Mouse (Mus musculus): ENCODE measurements at regions not wholly inside any gene's neighbourhood (a gene's known extent, or its start where the extent isn't known, plus 50 kb on each side); places are given as distances from the start of the nearest gene placed in this dataset.

DNA sequence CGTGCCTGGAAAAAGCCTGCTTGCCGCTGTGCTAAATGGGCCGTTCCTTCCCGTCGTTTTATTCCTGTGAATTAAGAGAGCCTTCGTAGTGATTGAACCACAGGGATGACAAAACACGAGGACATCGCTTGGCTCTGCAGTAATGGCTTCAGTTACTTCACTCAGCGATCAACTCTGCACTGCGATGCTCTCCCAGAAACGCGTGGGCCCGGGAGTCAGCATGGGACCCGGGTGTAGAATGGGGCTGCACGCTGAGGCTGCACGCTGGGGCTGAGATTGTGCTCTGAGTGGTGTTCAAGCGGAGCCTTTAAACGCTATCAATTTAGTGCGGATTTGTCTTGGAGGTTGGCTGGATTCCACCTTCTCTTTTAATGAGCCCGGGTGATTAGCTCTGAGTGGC lies 237.1 kb downstream of the Gpat3 start:
- Histone ChIP-seq H3K79me2 (replicated peaks; ENCODE audit: control insufficient read depth, insufficient read depth, low read length) (no peaks in the 10 kb centered on the region), H3K4me1 (ENCODE audit: control insufficient read depth, insufficient read depth, low read length) (no peaks in the 10 kb centered on the region), H3K27ac (no peak overlapping the region), H3K27me3 (ENCODE audit: control insufficient read depth, insufficient read depth, low read length) (no peaks in the 10 kb centered on the region), H3K9ac (ENCODE audit: low read depth, low read length) (no peak overlapping the region), H3K4me3 (no peak overlapping the region), H3K36me3 (ENCODE audit: control insufficient read depth, insufficient read depth, low read length) (no peaks in the 10 kb centered on the region)
- intact Hi-C loops (cut with DNase I), result no loop called here
- TF ChIP-seq POLR2A (IDR thresholded peaks at IDR 0.05; ENCODE audit: insufficient read depth, low read depth, low read length) (no peak), CTCF (IDR thresholded peaks at IDR 0.05) (no peak), EP300 (IDR thresholded peaks at IDR 0.05; ENCODE audit: insufficient read depth, low read depth, low read length) (no peak)
- WGBS, result 78% methylated on average over 20 of the region's 20 CpGs
- no peak for DNase-seq

DNA sequence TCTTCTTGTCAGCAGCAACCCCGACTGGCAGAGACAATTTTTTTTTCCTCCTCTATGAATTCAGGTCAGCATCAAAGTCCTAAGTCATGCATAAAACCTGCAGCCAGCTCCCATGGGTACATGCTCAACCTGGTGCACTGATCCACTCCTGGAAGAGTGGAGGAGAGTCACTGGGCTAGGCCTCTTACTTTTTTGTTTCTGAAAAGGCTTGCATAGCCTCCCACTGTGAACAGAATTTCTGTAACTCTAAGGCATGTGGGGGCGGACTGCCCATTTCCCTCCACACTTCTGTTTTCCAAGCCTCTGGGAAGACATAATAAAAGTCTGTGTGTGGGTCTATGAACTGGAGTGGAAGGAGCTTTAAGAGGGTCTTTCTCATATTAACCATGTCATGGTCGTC lies 218.8 kb downstream of the Gpat3 start:
- no peaks in the 10 kb centered on the region for H3K4me1 ChIP-seq (ENCODE audit: control insufficient read depth, insufficient read depth, low read length)
- WGBS, result 70% methylated on average over 3 of the region's 3 CpGs

DNA sequence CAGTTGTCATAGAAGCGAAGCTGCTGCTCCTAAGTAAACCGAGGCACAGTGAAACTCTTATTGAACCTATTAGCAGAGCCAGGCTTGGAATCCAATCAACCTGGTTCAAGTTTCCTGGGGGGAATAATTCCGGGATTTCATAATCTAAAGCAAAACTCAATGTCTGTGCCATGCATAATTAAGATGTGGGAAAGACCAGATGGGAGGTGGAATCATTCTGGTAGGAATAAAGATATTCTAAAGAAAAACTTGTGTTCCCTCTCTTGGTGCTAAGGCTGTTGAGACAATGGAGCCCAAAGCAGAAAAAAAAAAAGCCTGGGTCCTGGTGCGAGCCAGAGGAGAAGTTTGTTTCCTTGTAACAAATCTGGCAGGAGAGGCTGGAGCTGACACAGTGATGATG lies 217.7 kb downstream of the Gpat3 start:
- WGBS, result 85% methylated on average over 4 of the region's 4 CpGs
- no peak for DNase-seq
- Histone ChIP-seq H3K9ac (ENCODE audit: low read depth, low read length) (no peak overlapping the region), H3K36me3 (ENCODE audit: control insufficient read depth, insufficient read depth, low read length) (no peaks in the 10 kb centered on the region), H3K27ac (no peak overlapping the region), H3K4me3 (no peak overlapping the region), H3K27me3 (ENCODE audit: control insufficient read depth, insufficient read depth, low read length) (no peaks in the 10 kb centered on the region), H3K4me1 (ENCODE audit: control insufficient read depth, insufficient read depth, low read length) (no peaks in the 10 kb centered on the region), H3K79me2 (replicated peaks; ENCODE audit: control insufficient read depth, insufficient read depth, low read length) (no peaks in the 10 kb centered on the region)
- intact Hi-C loops (cut with DNase I), result no loop called here
- TF ChIP-seq POLR2A (IDR thresholded peaks at IDR 0.05; ENCODE audit: insufficient read depth, low read depth, low read length) (no peak), CTCF (IDR thresholded peaks at IDR 0.05) (no peak), EP300 (IDR thresholded peaks at IDR 0.05; ENCODE audit: insufficient read depth, low read depth, low read length) (no peak)

More for the DNA sequence above, 218.8 kb downstream of the Gpat3 start:
- Histone ChIP-seq H3K4me3 (no peak overlapping the region), H3K9ac (ENCODE audit: low read depth, low read length) (no peak overlapping the region), H3K79me2 (replicated peaks; ENCODE audit: control insufficient read depth, insufficient read depth, low read length) (no peaks in the 10 kb centered on the region), H3K27ac (no peak overlapping the region), H3K36me3 (ENCODE audit: control insufficient read depth, insufficient read depth, low read length) (no peaks in the 10 kb centered on the region), H3K27me3 (ENCODE audit: control insufficient read depth, insufficient read depth, low read length) (no peaks in the 10 kb centered on the region)
- intact Hi-C loops (cut with DNase I), result no loop called here
- no peak for DNase-seq
- no peak for TF ChIP-seq EP300 (IDR thresholded peaks at IDR 0.05; ENCODE audit: insufficient read depth, low read depth, low read length)
- no peak for TF ChIP-seq CTCF (IDR thresholded peaks at IDR 0.05)
- no peak for TF ChIP-seq POLR2A (IDR thresholded peaks at IDR 0.05; ENCODE audit: insufficient read depth, low read depth, low read length)

DNA sequence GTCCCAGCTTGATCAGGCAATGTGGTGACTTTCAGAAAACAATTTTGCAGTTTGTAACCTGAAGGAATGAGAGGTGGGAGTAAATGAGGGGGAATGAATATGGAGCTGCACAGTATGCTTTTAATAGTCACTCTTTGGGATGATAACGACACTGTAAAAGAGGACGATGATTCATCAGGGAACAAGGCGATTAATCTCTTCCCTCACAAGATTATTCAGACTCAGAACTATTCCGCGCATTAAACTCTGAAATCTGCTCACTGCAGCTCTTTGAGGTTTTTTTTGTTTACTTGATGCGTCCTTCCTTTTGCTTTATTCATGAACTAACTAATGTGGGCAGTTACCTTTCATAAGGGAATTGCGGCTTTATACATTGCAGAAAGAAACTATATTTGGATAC lies 206.1 kb downstream of the Gpat3 start:
- no peaks in the 10 kb centered on the region for H3K4me1 ChIP-seq (ENCODE audit: control insufficient read depth, insufficient read depth, low read length)
- TF ChIP-seq EP300 (IDR thresholded peaks at IDR 0.05; ENCODE audit: insufficient read depth, low read depth, low read length) (no peak), CTCF (IDR thresholded peaks at IDR 0.05) (no peak), POLR2A (IDR thresholded peaks at IDR 0.05; ENCODE audit: insufficient read depth, low read depth, low read length) (no peak)
- intact Hi-C loops (cut with DNase I), result no loop called here
- H3K27me3 ChIP-seq (ENCODE audit: control insufficient read depth, insufficient read depth, low read length), result no peaks in the 10 kb centered on the region
- no peak for DNase-seq
- 62% methylated on average over 7 of the region's 7 CpGs for WGBS
- H3K9ac ChIP-seq (ENCODE audit: low read depth, low read length), result no peak overlapping the region
- no peaks in the 10 kb centered on the region for H3K36me3 ChIP-seq (ENCODE audit: control insufficient read depth, insufficient read depth, low read length)
- H3K27ac ChIP-seq, result no peak overlapping the region
- no peak overlapping the region for H3K4me3 ChIP-seq
- H3K79me2 ChIP-seq (replicated peaks; ENCODE audit: control insufficient read depth, insufficient read depth, low read length), result no peaks in the 10 kb centered on the region

DNA sequence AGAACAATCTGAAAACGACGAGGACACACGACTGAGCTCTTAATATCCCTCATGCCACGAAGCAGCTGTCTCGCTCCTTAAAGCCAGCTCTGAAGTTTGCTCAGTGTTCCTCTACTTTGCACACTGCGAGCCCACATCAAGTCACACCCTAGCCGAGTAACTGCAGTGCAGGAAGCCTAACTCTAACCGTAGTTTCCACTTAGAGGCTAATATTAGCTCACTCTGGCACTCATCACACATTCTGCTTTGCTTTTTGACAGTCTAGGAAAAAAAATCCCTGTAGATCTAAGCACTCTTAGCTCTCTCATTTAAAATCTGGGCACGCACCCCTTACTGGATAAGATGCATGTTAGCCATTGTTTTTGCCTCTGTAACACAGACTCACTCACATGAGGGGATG lies 195.0 kb downstream of the Gpat3 start:
- Histone ChIP-seq H3K36me3 (ENCODE audit: control insufficient read depth, insufficient read depth, low read length) (no peaks in the 10 kb centered on the region), H3K4me3 (no peak overlapping the region), H3K9ac (ENCODE audit: low read depth, low read length) (no peak overlapping the region), H3K79me2 (replicated peaks; ENCODE audit: control insufficient read depth, insufficient read depth, low read length) (no peaks in the 10 kb centered on the region), H3K4me1 (ENCODE audit: control insufficient read depth, insufficient read depth, low read length) (no peaks in the 10 kb centered on the region), H3K27me3 (ENCODE audit: control insufficient read depth, insufficient read depth, low read length) (no peaks in the 10 kb centered on the region), H3K27ac (no peak overlapping the region)
- DNase-seq, result no peak
- WGBS, result 43% methylated on average over 9 of the region's 9 CpGs
- TF ChIP-seq EP300 (IDR thresholded peaks at IDR 0.05; ENCODE audit: insufficient read depth, low read depth, low read length) (no peak), CTCF (IDR thresholded peaks at IDR 0.05) (no peak), POLR2A (IDR thresholded peaks at IDR 0.05; ENCODE audit: insufficient read depth, low read depth, low read length) (no peak)
- intact Hi-C loops (cut with DNase I), result no loop called here

DNA sequence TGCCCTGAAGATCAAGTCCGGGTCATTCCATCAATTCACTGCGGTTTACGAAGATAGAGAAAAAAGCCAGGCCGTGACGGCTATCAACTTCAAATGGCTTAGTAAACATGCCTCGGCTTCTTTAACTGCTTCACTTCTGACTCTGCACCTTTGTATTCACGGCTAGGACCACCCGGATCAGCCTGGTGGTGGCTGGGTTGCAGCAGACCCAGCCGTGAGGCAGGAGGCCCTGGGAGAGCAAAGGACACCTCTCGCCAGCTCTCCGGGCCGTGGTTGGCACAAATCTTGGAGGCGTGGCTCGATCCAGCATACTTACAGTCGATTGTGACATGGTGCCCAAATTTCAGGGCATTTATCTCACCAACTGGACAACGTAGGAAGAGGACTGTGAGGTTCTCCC lies 187.5 kb downstream of the Gpat3 start:
- TF ChIP-seq CTCF (IDR thresholded peaks at IDR 0.05) (no peak), EP300 (IDR thresholded peaks at IDR 0.05; ENCODE audit: insufficient read depth, low read depth, low read length) (no peak), POLR2A (IDR thresholded peaks at IDR 0.05; ENCODE audit: insufficient read depth, low read depth, low read length) (no peak)
- Histone ChIP-seq H3K4me3 (no peak overlapping the region), H3K27me3 (ENCODE audit: control insufficient read depth, insufficient read depth, low read length) (no peaks in the 10 kb centered on the region), H3K36me3 (ENCODE audit: control insufficient read depth, insufficient read depth, low read length) (no peaks in the 10 kb centered on the region), H3K4me1 (ENCODE audit: control insufficient read depth, insufficient read depth, low read length) (no peaks in the 10 kb centered on the region), H3K79me2 (replicated peaks; ENCODE audit: control insufficient read depth, insufficient read depth, low read length) (no peaks in the 10 kb centered on the region), H3K9ac (ENCODE audit: low read depth, low read length) (no peak overlapping the region), H3K27ac (no peak overlapping the region)
- no peak for DNase-seq
- intact Hi-C loops (cut with DNase I), result no loop called here
- WGBS, result 75% methylated on average over 16 of the region's 16 CpGs
